ENCODE assay signal across 12 mouse cellular contexts in genomic region chr2:32729547-32729946, GRCm38 (mm10). TPM values are rescaled to one million over a fixed set of nuclear protein-coding genes. Genes with fewer than 3 reads are reported as not detected.
A peak's percentile ranks its signal among the peaks of the same experiment; 100 is the strongest.
DNase-seq lines count a peak whose midpoint lies in the region; ATAC-seq and TF ChIP-seq lines count a peak whose summit lies in the region.
"Had no signal": no experiment of that assay in that cellular context is flagged by ENCODE, and none has a peak within 500 bp of the region (broad histone marks: within the 10 kb centered on the region; RNA-seq: fewer than 3 reads in every experiment).

No protein-coding gene starts in this region.

- WGBS in hindbrain, embryonic 14.5 days = 64% methylated on average over 4 of the region's 4 CpGs
- WGBS in hindbrain, postnatal 0 days = 79% methylated on average over 4 of the region's 4 CpGs
- WGBS in midbrain, embryonic 14.5 days = 81% methylated on average over 4 of the region's 4 CpGs
- 82% methylated on average over 4 of the region's 4 CpGs for WGBS in midbrain, embryonic 16.5 days
- 64% methylated on average over 4 of the region's 4 CpGs for WGBS in intestine, embryonic 15.5 days
- WGBS in neural tube, embryonic 15.5 days = 65% methylated on average over 4 of the region's 4 CpGs

- no peaks in the 10 kb centered on the region for H3K36me3 ChIP-seq in hindbrain, embryonic 14.5 days (replicated peaks; ENCODE audit: control insufficient read depth, insufficient read depth)
- no peaks in the 10 kb centered on the region for H3K36me3 ChIP-seq in hindbrain, postnatal 0 days (ENCODE audit: insufficient read depth, low read length)
- H3K36me3 ChIP-seq in midbrain, embryonic 14.5 days (ENCODE audit: control insufficient read depth, insufficient read depth, low read length) = no peaks in the 10 kb centered on the region
- H3K36me3 ChIP-seq in midbrain, embryonic 16.5 days (ENCODE audit: control insufficient read depth, insufficient read depth, low read length) = no peaks in the 10 kb centered on the region
- no peaks in the 10 kb centered on the region for H3K36me3 ChIP-seq in intestine, embryonic 15.5 days
- no peaks in the 10 kb centered on the region for H3K36me3 ChIP-seq in neural tube, embryonic 15.5 days

- no peak for DNase-seq in hindbrain, embryonic 14.5 days (ENCODE audit: low spot score)
- DNase-seq in hindbrain, postnatal 0 days (ENCODE audit: low spot score) = no peak
- no peak for DNase-seq in midbrain, embryonic 14.5 days
- DNase-seq in gastrocnemius, adult 8-10 months (ENCODE audit: low spot score in 2 of 2) = no peak
- DNase-seq: cerebellum, postnatal 25 days; gastrocnemius, postnatal 10 days; right cerebral cortex, postnatal 4 days; thymus, adult 2 months had no signal

- H3K27ac ChIP-seq in hindbrain, embryonic 14.5 days = no peak overlapping the region
- H3K27ac ChIP-seq in hindbrain, postnatal 0 days = no peak overlapping the region
- H3K27ac ChIP-seq in midbrain, embryonic 14.5 days (replicated peaks; ENCODE audit: low read depth, low read length) = no peak overlapping the region
- no peak overlapping the region for H3K27ac ChIP-seq in midbrain, embryonic 16.5 days (ENCODE audit: low read length)
- peak overlapping the region; percentile 73 for H3K27ac ChIP-seq in intestine, embryonic 15.5 days
- no peak overlapping the region for H3K27ac ChIP-seq in neural tube, embryonic 15.5 days (replicated peaks)

- H3K27me3 ChIP-seq in hindbrain, embryonic 14.5 days (ENCODE audit: control insufficient read depth, insufficient read depth, low read length) = no peaks in the 10 kb centered on the region
- no peaks in the 10 kb centered on the region for H3K27me3 ChIP-seq in hindbrain, postnatal 0 days (ENCODE audit: insufficient read depth, low read length)
- H3K27me3 ChIP-seq in midbrain, embryonic 14.5 days (ENCODE audit: control insufficient read depth, insufficient read depth, low read length) = no peaks in the 10 kb centered on the region
- H3K27me3 ChIP-seq in midbrain, embryonic 16.5 days (ENCODE audit: control insufficient read depth, insufficient read depth, low read depth, low read length) = no peaks in the 10 kb centered on the region
- no peaks in the 10 kb centered on the region for H3K27me3 ChIP-seq in intestine, embryonic 15.5 days (replicated peaks)
- no peaks in the 10 kb centered on the region for H3K27me3 ChIP-seq in neural tube, embryonic 15.5 days (replicated peaks)

- no peaks in the 10 kb centered on the region for H3K4me1 ChIP-seq in hindbrain, embryonic 14.5 days (replicated peaks; ENCODE audit: control insufficient read depth, insufficient read depth, low read length)
- peaks cover 3% of the 10 kb centered on the region; the same call in 1 of the 2 replicates for H3K4me1 ChIP-seq in hindbrain, postnatal 0 days (ENCODE audit: insufficient read depth, low read length)
- H3K4me1 ChIP-seq in midbrain, embryonic 14.5 days (ENCODE audit: control insufficient read depth, insufficient read depth, low read length) = 0 out of 2 replicates have a peak, but pooled peaks cover 3% of the 10 kb centered on the region
- H3K4me1 ChIP-seq in midbrain, embryonic 16.5 days (ENCODE audit: control insufficient read depth, insufficient read depth, low read length) = 0 out of 2 replicates have a peak, but pooled peaks cover 3% of the 10 kb centered on the region
- H3K4me1 ChIP-seq in intestine, embryonic 15.5 days (replicated peaks) = peaks cover 35% of the 10 kb centered on the region
- H3K4me1 ChIP-seq in neural tube, embryonic 15.5 days = peaks cover 7% of the 10 kb centered on the region; the same call in 1 of the 2 replicates

- H3K4me3 ChIP-seq in hindbrain, embryonic 14.5 days (replicated peaks; ENCODE audit: low read length) = no peak overlapping the region
- H3K4me3 ChIP-seq in hindbrain, postnatal 0 days (ENCODE audit: low read length) = no peak overlapping the region
- no peak overlapping the region for H3K4me3 ChIP-seq in midbrain, embryonic 14.5 days (replicated peaks; ENCODE audit: low read depth, low read length)
- no peak overlapping the region for H3K4me3 ChIP-seq in midbrain, embryonic 16.5 days (ENCODE audit: low read depth, low read length)
- peak overlapping the region; percentile 12; the same call in 1 of the 2 replicates for H3K4me3 ChIP-seq in intestine, embryonic 15.5 days (replicated peaks)
- no peak overlapping the region for H3K4me3 ChIP-seq in neural tube, embryonic 15.5 days (replicated peaks)

- H3K4me2 ChIP-seq in hindbrain, embryonic 14.5 days (replicated peaks) = 0 out of 2 replicates have a peak overlapping the region, but pooled peaks have one; percentile 48
- no peak overlapping the region for H3K4me2 ChIP-seq in hindbrain, postnatal 0 days (ENCODE audit: low read depth, low read length)
- peak overlapping the region; percentile 15 for H3K4me2 ChIP-seq in midbrain, embryonic 14.5 days (ENCODE audit: low read length)
- H3K4me2 ChIP-seq in midbrain, embryonic 16.5 days (ENCODE audit: low read length) = no peak overlapping the region
- H3K4me2 ChIP-seq in intestine, embryonic 15.5 days (replicated peaks) = peak overlapping the region; percentile 70
- H3K4me2 ChIP-seq in neural tube, embryonic 15.5 days = peak overlapping the region; percentile 27; the same call in 1 of the 2 replicates

- H3K9ac ChIP-seq in hindbrain, embryonic 14.5 days = no peak overlapping the region
- no peak overlapping the region for H3K9ac ChIP-seq in hindbrain, postnatal 0 days (replicated peaks; ENCODE audit: low read length)
- no peak overlapping the region for H3K9ac ChIP-seq in midbrain, embryonic 14.5 days (replicated peaks; ENCODE audit: low read length)
- no peak overlapping the region for H3K9ac ChIP-seq in midbrain, embryonic 16.5 days (ENCODE audit: low read depth, low read length)
- H3K9ac ChIP-seq in intestine, embryonic 15.5 days = no peak overlapping the region
- no peak overlapping the region for H3K9ac ChIP-seq in neural tube, embryonic 15.5 days (replicated peaks)

- H3K9me3 ChIP-seq in hindbrain, embryonic 14.5 days (ENCODE audit: control insufficient read depth, low read length) = no peaks in the 10 kb centered on the region
- H3K9me3 ChIP-seq in hindbrain, postnatal 0 days (ENCODE audit: low read length) = no peaks in the 10 kb centered on the region
- H3K9me3 ChIP-seq in midbrain, embryonic 14.5 days (ENCODE audit: control insufficient read depth, low read length) = no peaks in the 10 kb centered on the region
- H3K9me3 ChIP-seq in midbrain, embryonic 16.5 days (replicated peaks; ENCODE audit: control insufficient read depth, low read length, poor library complexity, severe bottlenecking) = no peaks in the 10 kb centered on the region
- no peaks in the 10 kb centered on the region for H3K9me3 ChIP-seq in intestine, embryonic 15.5 days
- no peaks in the 10 kb centered on the region for H3K9me3 ChIP-seq in neural tube, embryonic 15.5 days (replicated peaks)

- ATAC-seq in hindbrain, embryonic 14.5 days (ENCODE audit: low FRiP score) = no peak
- no peak for ATAC-seq in hindbrain, postnatal 0 days
- no peak for ATAC-seq in midbrain, embryonic 14.5 days (ENCODE audit: low FRiP score, low TSS enrichment)
- ATAC-seq in midbrain, embryonic 16.5 days = no peak
- no peak for ATAC-seq in intestine, embryonic 15.5 days
- ATAC-seq in neural tube, embryonic 15.5 days (ENCODE audit: low FRiP score) = no peak

- no peak for TF ChIP-seq CTCF in hindbrain, postnatal 0 days (IDR thresholded peaks at IDR 0.05; ENCODE audit: low read depth)

RNA-seq across cellular contexts. Expression of gene Sh2d3c, which starts 8.7 kb away (rescaled TPM):
- polyA plus RNA-seq in hindbrain, embryonic 14.5 days (2014; fragmentation: Nextera tagmentation; extraction: Ambion mirVana) = 43.5 and 47.9 TPM in 2 replicates
- total RNA-seq in hindbrain, postnatal 0 days (2014; rRNA removed) = 43.8 and 56.9 TPM in 2 replicates
- polyA plus RNA-seq in hindbrain, postnatal 0 days (2015; fragmentation: Nextera tagmentation; extraction: Ambion mirVana) = 49.5 and 52.8 TPM in 2 replicates
- polyA plus RNA-seq in midbrain, embryonic 14.5 days (2014; fragmentation: Nextera tagmentation; extraction: Ambion mirVana) = 45.8 and 45.9 TPM in 2 replicates
- polyA plus RNA-seq in midbrain, embryonic 16.5 days (2015; fragmentation: Nextera tagmentation; extraction: Ambion mirVana) = 51.1 and 59.3 TPM in 2 replicates
- polyA plus RNA-seq in intestine, embryonic 15.5 days (2015; fragmentation: Nextera tagmentation; extraction: Ambion mirVana) = 27.8 and 28.6 TPM in 2 replicates
- 50.1 and 51.5 TPM in 2 replicates for polyA plus RNA-seq in neural tube, embryonic 15.5 days (2015; fragmentation: Nextera tagmentation; extraction: Ambion mirVana)
- 1 to 10 TPM; 3.3 to 6.6 (median 6.1) TPM for total RNA-seq in gastrocnemius, adult 8-10 months (2022)

RNA-seq across cellular contexts. Expression of gene 6330409D20Rik, which starts 11.3 kb away (rescaled TPM):
- polyA plus RNA-seq in hindbrain, embryonic 14.5 days (2014; fragmentation: Nextera tagmentation; extraction: Ambion mirVana) = 3.8 and 4.5 TPM in 2 replicates
- total RNA-seq in hindbrain, postnatal 0 days (2014; rRNA removed) = 1.7 and 3.2 TPM in 2 replicates
- polyA plus RNA-seq in hindbrain, postnatal 0 days (2015; fragmentation: Nextera tagmentation; extraction: Ambion mirVana) = 3.6 and 5.1 TPM in 2 replicates
- 3.2 and 4.6 TPM in 2 replicates for polyA plus RNA-seq in midbrain, embryonic 14.5 days (2014; fragmentation: Nextera tagmentation; extraction: Ambion mirVana)
- 3.2 and 3.5 TPM in 2 replicates for polyA plus RNA-seq in midbrain, embryonic 16.5 days (2015; fragmentation: Nextera tagmentation; extraction: Ambion mirVana)
- polyA plus RNA-seq in intestine, embryonic 15.5 days (2015; fragmentation: Nextera tagmentation; extraction: Ambion mirVana) = 0.13 and 0.34 TPM in 2 replicates
- 2.9 and 3.6 TPM in 2 replicates for polyA plus RNA-seq in neural tube, embryonic 15.5 days (2015; fragmentation: Nextera tagmentation; extraction: Ambion mirVana)
- not detected for total RNA-seq in gastrocnemius, adult 8-10 months (2022)
- total RNA-seq: gastrocnemius, postnatal 10 days had no signal
- polyA plus RNA-seq: large intestine, adult 2 months had no signal

RNA-seq across cellular contexts. Expression of gene Cdk9, which starts 16.7 kb away (rescaled TPM):
- polyA plus RNA-seq in hindbrain, embryonic 14.5 days (2014; fragmentation: Nextera tagmentation; extraction: Ambion mirVana) = 59.7 and 61.6 TPM in 2 replicates
- 108 and 116 TPM in 2 replicates for total RNA-seq in hindbrain, postnatal 0 days (2014; rRNA removed)
- polyA plus RNA-seq in hindbrain, postnatal 0 days (2015; fragmentation: Nextera tagmentation; extraction: Ambion mirVana) = 61.1 and 65.3 TPM in 2 replicates
- 61.4 and 76.5 TPM in 2 replicates for polyA plus RNA-seq in midbrain, embryonic 14.5 days (2014; fragmentation: Nextera tagmentation; extraction: Ambion mirVana)
- polyA plus RNA-seq in midbrain, embryonic 16.5 days (2015; fragmentation: Nextera tagmentation; extraction: Ambion mirVana) = 61.3 and 67.3 TPM in 2 replicates
- polyA plus RNA-seq in intestine, embryonic 15.5 days (2015; fragmentation: Nextera tagmentation; extraction: Ambion mirVana) = 95.7 and 99.6 TPM in 2 replicates
- 63.0 and 82.4 TPM in 2 replicates for polyA plus RNA-seq in neural tube, embryonic 15.5 days (2015; fragmentation: Nextera tagmentation; extraction: Ambion mirVana)
- 10 to 100 TPM; 17.0 to 22.2 (median 20.8) TPM for total RNA-seq in gastrocnemius, adult 8-10 months (2022)

RNA-seq across cellular contexts. Expression of gene Fpgs, which starts 25.6 kb away (rescaled TPM):
- 14.8 and 16.3 TPM in 2 replicates for polyA plus RNA-seq in hindbrain, embryonic 14.5 days (2014; fragmentation: Nextera tagmentation; extraction: Ambion mirVana)
- 23.1 and 32.6 TPM in 2 replicates for total RNA-seq in hindbrain, postnatal 0 days (2014; rRNA removed)
- polyA plus RNA-seq in hindbrain, postnatal 0 days (2015; fragmentation: Nextera tagmentation; extraction: Ambion mirVana) = 22.8 and 23.4 TPM in 2 replicates
- polyA plus RNA-seq in midbrain, embryonic 14.5 days (2014; fragmentation: Nextera tagmentation; extraction: Ambion mirVana) = 15.3 and 15.6 TPM in 2 replicates
- polyA plus RNA-seq in midbrain, embryonic 16.5 days (2015; fragmentation: Nextera tagmentation; extraction: Ambion mirVana) = 21.1 and 23.5 TPM in 2 replicates
- 30.1 and 35.5 TPM in 2 replicates for polyA plus RNA-seq in intestine, embryonic 15.5 days (2015; fragmentation: Nextera tagmentation; extraction: Ambion mirVana)
- 19.3 and 20.6 TPM in 2 replicates for polyA plus RNA-seq in neural tube, embryonic 15.5 days (2015; fragmentation: Nextera tagmentation; extraction: Ambion mirVana)
- 1 to 10 TPM; 4.2 to 5.8 (median 4.7) TPM for total RNA-seq in gastrocnemius, adult 8-10 months (2022)

RNA-seq across cellular contexts. Expression of gene Tor2a, which starts 27.5 kb away (rescaled TPM):
- polyA plus RNA-seq in hindbrain, embryonic 14.5 days (2014; fragmentation: Nextera tagmentation; extraction: Ambion mirVana) = 49.8 and 53.1 TPM in 2 replicates
- 75.1 and 81.1 TPM in 2 replicates for total RNA-seq in hindbrain, postnatal 0 days (2014; rRNA removed)
- polyA plus RNA-seq in hindbrain, postnatal 0 days (2015; fragmentation: Nextera tagmentation; extraction: Ambion mirVana) = 48.2 and 49.1 TPM in 2 replicates
- 50.5 and 51.1 TPM in 2 replicates for polyA plus RNA-seq in midbrain, embryonic 14.5 days (2014; fragmentation: Nextera tagmentation; extraction: Ambion mirVana)
- polyA plus RNA-seq in midbrain, embryonic 16.5 days (2015; fragmentation: Nextera tagmentation; extraction: Ambion mirVana) = 46.9 and 48.5 TPM in 2 replicates
- 61.4 and 64.2 TPM in 2 replicates for polyA plus RNA-seq in intestine, embryonic 15.5 days (2015; fragmentation: Nextera tagmentation; extraction: Ambion mirVana)
- polyA plus RNA-seq in neural tube, embryonic 15.5 days (2015; fragmentation: Nextera tagmentation; extraction: Ambion mirVana) = 54.4 and 60.6 TPM in 2 replicates
- 1 to 10 TPM; 4.3 to 5.1 (median 4.6) TPM for total RNA-seq in gastrocnemius, adult 8-10 months (2022)

Comparison
In these comparisons a context has a peak if more than half of its experiments do, and no peak if none do; other contexts are left out.
1. H3K4me2 ChIP-seq: peak in hindbrain, embryonic 14.5 days (single experiment), midbrain, embryonic 14.5 days (single experiment), intestine, embryonic 15.5 days (single experiment) and neural tube, embryonic 15.5 days (single experiment); none in hindbrain, postnatal 0 days (single experiment) and midbrain, embryonic 16.5 days (single experiment).